Mouse (Mus musculus) liver, adult 2 months (tissue): ENCODE data around the gene Vav2. TPM values are rescaled to one million over a fixed set of nuclear protein-coding genes. Genes with fewer than 3 reads are reported as not detected.
A peak's percentile ranks its signal among the peaks of the same experiment; 100 is the strongest.

Experiments used
- DNase-seq: peaks from one replicate; pipeline ENCODE4 v3.0.0-alpha.2; 2011; ENCODE audit warnings: low read depth, low spot score; ENCODE audit errors: extremely low read depth
- H3K27ac ChIP-seq: fragments of 200-500 bp; replicated peaks from 2 replicates; pipeline ENCODE4 v1.5.1; 2012; ENCODE audit warnings: low read depth, mild to moderate bottlenecking, control low read depth, inconsistent platforms, low read length; ENCODE audit not compliant: insufficient read depth
- H3K27me3 ChIP-seq: fragments of 200-500 bp; 2 replicates; pipeline ENCODE4 v1.6.1; 2012; ENCODE audit warnings: mild to moderate bottlenecking, moderate library complexity, low read length, inconsistent platforms; ENCODE audit not compliant: control insufficient read depth, insufficient read depth
- H3K36me3 ChIP-seq: fragments of 200-500 bp; 2 replicates; pipeline ENCODE4 v1.6.1; 2012; ENCODE audit warnings: low read length, inconsistent platforms; ENCODE audit not compliant: control insufficient read depth, insufficient read depth
- H3K4me1 ChIP-seq: fragments of 200-500 bp; 2 replicates; pipeline ENCODE4 v1.6.1; 2011; ENCODE audit warnings: low read length; ENCODE audit not compliant: control insufficient read depth, insufficient read depth
- H3K4me3 ChIP-seq: fragments of 200-500 bp; 2 replicates; pipeline ENCODE4 v1.5.1; 2011; ENCODE audit warnings: low read depth, mild to moderate bottlenecking, control low read depth, low read length, moderate library complexity; ENCODE audit not compliant: insufficient read depth
- H3K79me2 ChIP-seq: fragments of 200-500 bp; 2 replicates; pipeline ENCODE4 v1.6.1; 2012; ENCODE audit warnings: inconsistent platforms, mild to moderate bottlenecking, low read length, moderate library complexity; ENCODE audit not compliant: control insufficient read depth, insufficient read depth
- H3K9ac ChIP-seq: fragments of 200-500 bp; 2 replicates; pipeline ENCODE4 v1.6.1; 2012; ENCODE audit warnings: low read depth, mild to moderate bottlenecking, control low read depth, inconsistent platforms, low read length
- CTCF ChIP-seq: fragments of 200-500 bp; IDR thresholded peaks from 2 replicates; pipeline ENCODE4 v1.5.1; 2011; ENCODE audit warnings: low read depth, low read length, control low read depth
- POLR2A ChIP-seq: fragments of 200-500 bp; IDR thresholded peaks from 2 replicates; pipeline ENCODE4 v1.6.1; 2011; ENCODE audit warnings: low read length, control low read depth; ENCODE audit not compliant: insufficient read depth; ENCODE audit errors: extremely low read depth
- WGBS: fragments of 180-500 bp; shearing (Covaris S2); methylation state at CpG from one replicate; pipeline ENCODE4 v1.1.7; 2018; 5-methylcytosine and 5-hydroxymethylcytosine counted together
- polyA plus RNA-seq: library from polyadenylated mRNA; depleted of rRNA; stranded (reverse); fragments of >200 nt; gene quantifications from 2 replicates; pipeline ENCODE4 v1.2.3, GENCODE M21; 2012
- total RNA-seq: library from RNA; depleted of rRNA; stranded (reverse); fragments of >200 nt; gene quantifications from 2 replicates; pipeline ENCODE4 v1.2.3, GENCODE M21; 2014

Gene Vav2
- total and polyA plus RNA-seq, 2 experiments, result 17.6 to 26.0 TPM

DNA sequence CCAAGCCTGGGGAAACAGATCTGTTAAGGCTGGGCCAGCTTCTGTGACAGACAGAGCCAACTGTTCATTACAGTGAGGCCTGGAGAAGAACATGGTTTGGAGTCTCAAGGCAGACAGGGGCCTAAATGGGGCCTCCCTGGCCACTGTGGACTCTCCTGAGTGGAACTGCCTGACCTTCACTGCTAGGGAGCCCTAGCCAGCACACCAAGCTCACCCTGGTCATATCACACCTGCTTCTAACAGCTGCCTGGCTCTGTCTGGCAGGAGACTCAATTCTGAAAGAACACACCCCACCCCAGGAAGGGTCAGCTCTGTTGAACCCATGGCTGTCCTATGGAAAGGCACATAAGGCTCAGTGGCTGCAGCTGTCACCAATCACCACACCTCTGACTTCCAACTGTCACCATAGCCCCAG lies 44.3 kb upstream of the Vav2 start:
- Histone ChIP-seq H3K4me3 (no peak overlapping the region), H3K79me2 (peaks cover 80% of the 10 kb centered on the region), H3K4me1 (peaks cover 48% of the 10 kb centered on the region), H3K36me3 (0 out of 2 replicates have a peak, but pooled peaks cover 2% of the 10 kb centered on the region), H3K9ac (no peak overlapping the region), H3K27me3 (no peaks in the 10 kb centered on the region), H3K27ac (peak overlapping the region; percentile 2; the same call in 1 of the 2 replicates)
- DNase-seq, result no peak
- TF ChIP-seq CTCF, result no peak
- no peak for TF ChIP-seq POLR2A

DNA sequence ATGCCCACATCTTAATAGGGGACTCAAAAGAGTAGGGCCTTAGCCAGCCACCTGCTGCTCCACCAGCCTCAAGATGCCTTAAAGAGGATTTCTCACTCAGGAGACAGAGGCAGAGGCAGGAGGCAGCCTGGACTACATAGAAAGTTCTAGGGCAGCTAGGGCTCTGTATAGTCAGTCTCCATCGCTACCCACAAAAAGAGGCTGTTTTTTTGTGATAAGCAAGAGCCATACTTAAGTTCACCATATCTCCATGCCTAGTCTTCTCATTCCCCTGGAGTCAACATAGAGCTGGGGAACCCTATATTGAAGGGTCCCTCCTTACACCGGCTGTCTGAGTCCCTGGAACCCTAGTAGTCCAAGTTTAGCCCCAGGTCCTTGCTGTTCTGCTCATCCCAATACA lies 43.7 kb upstream of the Vav2 start:
- TF ChIP-seq CTCF, result no peak
- TF ChIP-seq POLR2A, result no peak
- H3K36me3 ChIP-seq, result 0 out of 2 replicates have a peak, but pooled peaks cover 2% of the 10 kb centered on the region
- H3K9ac ChIP-seq, result no peak overlapping the region
- no peaks in the 10 kb centered on the region for H3K27me3 ChIP-seq
- H3K79me2 ChIP-seq, result peaks cover 80% of the 10 kb centered on the region
- H3K4me3 ChIP-seq, result no peak overlapping the region
- WGBS, result 95% methylated on average over 2 of the region's 2 CpGs
- no peak for DNase-seq
- peak overlapping the region; percentile 36 for H3K27ac ChIP-seq
- peaks cover 48% of the 10 kb centered on the region for H3K4me1 ChIP-seq

DNA sequence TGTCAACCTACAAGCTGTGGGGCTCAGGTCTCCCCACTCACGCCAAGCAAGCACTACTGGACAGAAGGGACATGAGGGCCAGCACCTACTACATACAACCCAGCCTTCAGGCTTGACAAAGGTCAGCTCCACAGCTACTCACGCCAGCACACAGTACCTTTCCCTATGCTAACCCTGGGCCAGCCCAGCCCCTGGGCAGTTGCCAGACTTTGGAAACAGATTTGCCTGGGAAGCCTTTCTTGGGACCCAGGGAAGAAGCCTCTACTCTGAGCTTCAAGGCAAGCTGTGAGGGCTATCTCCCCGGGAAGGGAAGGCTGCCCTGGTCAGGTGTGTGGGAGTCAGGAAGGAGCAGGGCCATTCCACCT lies 43.1 kb upstream of the Vav2 start:
- peak; percentile 87 for DNase-seq
- Histone ChIP-seq H3K4me1 (peaks cover 48% of the 10 kb centered on the region), H3K79me2 (peaks cover 76% of the 10 kb centered on the region), H3K27ac (peak overlapping the region; percentile 48), H3K27me3 (no peaks in the 10 kb centered on the region), H3K36me3 (0 out of 2 replicates have a peak, but pooled peaks cover 2% of the 10 kb centered on the region), H3K9ac (peak overlapping the region; percentile 37; the same call in 1 of the 2 replicates), H3K4me3 (no peak overlapping the region)
- WGBS, result 18% methylated on average over 3 of the region's 3 CpGs
- TF ChIP-seq CTCF (no peak), POLR2A (no peak)

DNA sequence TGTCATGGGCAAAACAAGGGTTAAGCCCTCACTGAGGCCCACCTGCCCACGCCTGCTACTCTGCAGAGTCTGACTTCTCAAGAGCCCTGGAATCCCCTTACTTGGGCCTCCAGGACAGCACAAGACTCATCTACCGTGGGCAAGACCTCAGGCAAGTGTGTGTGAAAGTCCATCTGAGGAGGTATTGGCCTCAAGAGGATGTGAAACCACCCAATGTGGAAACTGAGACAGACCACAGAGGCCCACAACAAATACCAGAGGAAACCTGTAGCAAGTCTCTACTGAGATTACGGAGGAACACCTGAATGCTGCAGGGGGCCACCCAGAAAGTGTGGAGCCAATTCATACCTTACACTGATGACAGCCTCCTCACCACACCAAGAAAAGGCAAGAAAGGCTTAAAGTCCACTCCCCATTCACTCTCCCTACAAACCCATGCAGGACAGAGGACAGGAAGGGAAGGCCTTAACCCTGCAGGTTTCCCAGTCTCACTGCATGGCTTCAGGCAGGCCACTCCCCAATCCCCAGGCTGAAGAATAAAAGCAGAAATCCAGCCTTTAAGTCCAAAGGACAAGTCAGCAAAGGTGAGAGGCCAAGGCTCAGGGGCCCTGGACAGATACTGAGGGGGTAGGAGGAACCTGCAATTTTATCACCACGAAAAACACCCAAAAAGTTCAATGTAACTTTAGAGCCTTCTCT lies 42.6 kb upstream of the Vav2 start:
- TF ChIP-seq CTCF (no peak), POLR2A (no peak)
- Histone ChIP-seq H3K27me3 (no peaks in the 10 kb centered on the region), H3K9ac (no peak overlapping the region), H3K4me3 (no peak overlapping the region), H3K79me2 (peaks cover 71% of the 10 kb centered on the region), H3K4me1 (peaks cover 48% of the 10 kb centered on the region), H3K36me3 (0 out of 2 replicates have a peak, but pooled peaks cover 2% of the 10 kb centered on the region), H3K27ac (peak overlapping the region; percentile 48)
- WGBS, result 55% methylated on average over 4 of the region's 4 CpGs
- DNase-seq, result no peak

DNA sequence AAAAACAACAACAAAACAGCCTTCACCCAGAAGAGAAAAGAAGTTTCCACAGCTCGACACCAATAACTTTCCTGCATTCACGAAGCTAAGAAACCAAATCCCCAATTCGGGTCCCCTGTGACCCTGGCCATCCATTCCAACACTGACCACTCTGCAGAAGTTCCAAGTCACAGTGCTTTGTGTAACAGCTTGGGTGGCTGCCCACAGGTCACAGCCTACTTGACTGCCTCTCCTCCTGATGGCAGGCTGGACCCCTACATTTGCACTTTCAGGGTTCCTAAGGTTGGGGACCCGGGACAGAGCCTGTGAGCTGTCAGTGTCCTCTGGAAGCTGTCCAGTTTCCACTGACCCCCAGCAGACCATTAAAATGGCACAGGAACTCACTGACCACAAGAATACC lies 36.1 kb upstream of the Vav2 start:
- TF ChIP-seq CTCF (no peak), POLR2A (no peak)
- Histone ChIP-seq H3K9ac (no peak overlapping the region), H3K4me3 (no peak overlapping the region), H3K4me1 (peaks cover 16% of the 10 kb centered on the region), H3K27me3 (no peaks in the 10 kb centered on the region), H3K27ac (peak overlapping the region; percentile 9; the same call in 1 of the 2 replicates), H3K79me2 (peaks cover 29% of the 10 kb centered on the region), H3K36me3 (peaks cover 19% of the 10 kb centered on the region)
- 55% methylated on average over 4 of the region's 4 CpGs for WGBS
- peak; percentile 54 for DNase-seq
